Mouse (Mus musculus): ENCODE data around the gene Col6a3.

Gene Col6a3

GRCm38 (mm10) chr1:90723754-90724153 lies 120.0 kb downstream of the Col6a3 start:
- DNase-seq (ENCODE audit: low spot score in 2 of 2), result no peak

GRCm38 (mm10) chr1:90723325-90723724 lies 120.4 kb downstream of the Col6a3 start:
- no peak for DNase-seq (ENCODE audit: low spot score in 2 of 2)

GRCm38 (mm10) chr1:90722021-90722420 lies 121.8 kb downstream of the Col6a3 start:
- no peak for DNase-seq (ENCODE audit: low spot score in 2 of 2)

GRCm38 (mm10) chr1:90720610-90721241 lies 123.0 kb downstream of the Col6a3 start:
- DNase-seq (ENCODE audit: low spot score in 2 of 2), result no peak

- no peak for DNase-seq (ENCODE audit: low spot score in 2 of 2)
Observed at GRCm38 (mm10) chr1:90718826-90719550, 124.8 kb downstream of the Col6a3 start.

- DNase-seq (ENCODE audit: low spot score in 2 of 2), result no peak
Observed at GRCm38 (mm10) chr1:90716258-90716657, 127.5 kb downstream of the Col6a3 start.

Measured in natural killer cell, adult 2 months (primary cell).